Mouse (Mus musculus) c-Kit-negative CD71-positive TER-119-positive erythroid progenitor cells, embryonic 14.5 days (primary cell): ENCODE measurements around the gene Jup.

Source experiments
- DNase-seq: peaks from one replicate; pipeline ENCODE4 v3.0.0-alpha.2; 2013; ENCODE audit warnings: low read depth, low spot score

Gene Jup

GRCm38 (mm10) chr11:100320172-100320630 is 77.4 kb downstream of the Jup start:
- peak; percentile 95 for DNase-seq

DNA sequence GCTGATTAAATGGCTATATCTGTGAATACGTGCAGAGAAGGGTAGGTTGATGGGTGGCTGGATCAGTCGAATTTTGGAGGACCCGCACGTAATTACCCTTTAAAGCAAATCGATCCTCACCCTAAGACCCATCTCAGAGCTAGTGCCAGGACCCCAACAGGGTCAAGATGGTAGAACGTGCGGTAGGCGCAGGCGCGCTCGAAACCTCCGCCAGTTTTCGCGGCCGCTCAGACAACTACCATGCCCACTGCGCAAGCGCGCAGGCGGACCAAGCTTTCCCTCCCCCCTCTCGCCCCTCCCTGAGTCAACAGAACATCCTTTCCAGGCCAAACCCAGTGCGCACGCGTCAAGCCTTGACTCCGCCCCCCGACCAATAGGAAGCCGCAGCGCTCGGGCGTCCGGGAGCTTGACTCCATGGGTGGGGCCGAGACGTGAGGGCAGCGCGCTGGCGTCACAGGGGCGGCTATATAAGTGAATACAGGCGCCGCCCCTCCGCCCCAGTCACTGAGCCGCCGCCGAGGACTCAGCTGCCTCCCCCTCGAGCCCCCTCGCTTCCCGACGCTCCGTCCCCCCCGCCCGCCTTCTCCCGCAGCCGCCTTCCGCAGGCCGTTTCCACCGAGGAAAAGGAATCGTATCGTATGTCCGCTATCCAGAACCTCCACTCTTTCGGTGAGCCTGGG is 77.9 kb downstream of the Jup start, which contains the start of gene Eif1:
Gene Eif1 (plus strand): TSS at position 394 of the 680 bp plus-strand sequence.
- peak; percentile 100 for DNase-seq
